Mouse (Mus musculus) colon, adult 2 months (tissue): Measurements from ENCODE around the gene C1ql4. TPM values are rescaled to one million over a fixed set of nuclear protein-coding genes. Genes with fewer than 3 reads are reported as not detected.

ENCODE experiments used
- polyA plus RNA-seq: library from polyadenylated mRNA; depleted of rRNA; stranded (reverse); fragments of >200 nt; gene quantifications from 2 replicates; pipeline ENCODE4 v1.2.3, GENCODE M21; 2012; rRNA removed

Gene C1ql4
- not detected in 2 replicates for polyA plus RNA-seq

DNA sequence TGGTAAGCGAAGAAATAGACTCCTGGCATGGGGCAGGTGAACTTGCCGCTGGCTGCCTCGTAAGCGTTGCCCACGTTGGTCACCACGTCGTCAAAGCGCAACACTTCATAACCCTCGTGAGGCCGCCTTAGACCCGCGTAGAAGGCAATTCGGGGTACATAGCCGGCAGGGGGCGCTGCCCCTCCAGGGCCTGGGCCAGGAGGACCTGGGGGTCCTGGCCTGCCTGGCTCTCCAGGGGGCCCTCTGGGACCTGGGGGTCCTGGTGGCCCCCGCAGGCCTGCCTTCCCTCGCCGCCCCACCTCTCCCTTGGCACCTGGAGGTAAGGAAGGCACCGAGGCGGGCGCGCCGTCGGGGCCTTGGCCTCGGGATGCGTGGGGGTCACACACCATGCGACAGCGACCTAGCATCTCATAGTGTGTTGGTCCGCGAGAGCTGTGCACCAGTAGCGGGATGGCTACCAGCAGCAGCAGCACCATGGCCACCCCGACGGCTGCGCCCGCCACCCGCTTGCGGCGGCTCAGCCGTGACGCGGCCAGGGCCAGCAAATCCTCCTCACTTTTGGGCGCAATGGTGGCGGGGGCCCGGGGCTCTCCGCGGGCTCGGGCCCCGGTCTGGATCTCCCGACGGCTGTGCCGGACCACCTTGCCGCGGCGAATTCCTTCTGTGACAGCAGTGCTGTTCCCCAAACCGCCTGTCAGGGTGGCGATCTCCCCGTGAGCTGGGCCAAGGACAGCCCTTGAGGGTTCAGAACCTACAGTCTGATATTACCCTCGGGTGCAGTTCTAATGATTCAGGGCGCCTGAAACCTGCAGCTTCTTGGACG is at the start of gene C1ql4:
Gene C1ql4 (minus strand): TSS at position 565 of the 823 bp plus-strand sequence.

DNA sequence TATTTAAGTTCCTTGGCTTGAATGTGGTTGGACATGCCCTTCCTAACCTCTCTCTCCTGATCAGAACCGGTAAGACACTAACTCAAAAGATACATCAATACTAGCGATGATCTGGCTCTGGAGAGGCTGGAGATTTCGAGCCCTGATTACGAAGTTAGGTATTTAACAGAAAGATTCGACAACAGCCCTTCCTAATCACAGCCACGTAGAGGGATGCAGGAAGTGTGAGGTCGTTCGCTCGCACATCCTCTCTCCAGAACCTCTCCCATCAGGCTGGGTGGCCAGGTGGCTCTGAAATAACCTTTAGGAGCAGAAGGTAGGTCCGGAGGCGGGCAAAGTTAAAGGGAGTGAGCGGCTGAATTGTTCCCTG is 38.1 kb upstream of the C1ql4 start, which contains the start of gene Spats2:
Gene Spats2 (plus strand): TSS at position 206 of the 370 bp plus-strand sequence.

DNA sequence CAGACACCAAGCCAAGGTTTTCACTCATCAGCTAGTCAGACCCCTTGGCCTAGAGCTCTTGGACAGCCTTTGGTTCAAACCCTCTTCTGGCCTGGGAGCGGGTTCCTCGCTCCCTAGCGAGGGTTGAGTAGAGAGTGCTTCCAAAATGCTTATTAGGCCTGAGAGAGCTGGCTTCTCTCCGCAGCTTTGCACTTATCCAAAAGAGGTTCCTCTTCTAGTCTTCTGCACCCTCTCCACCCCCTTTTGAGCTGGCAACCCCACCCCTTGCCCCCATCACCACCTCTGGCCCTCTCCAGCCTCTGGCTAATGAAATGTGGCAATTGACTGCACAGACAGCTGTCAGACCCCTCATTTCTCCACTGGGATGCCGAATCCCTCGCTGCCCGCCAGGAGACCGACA is 5.3 kb upstream of the C1ql4 start, which contains the start of gene Dnajc22:
Gene Dnajc22 (plus strand): TSS at position 301 of the 400 bp plus-strand sequence.

DNA sequence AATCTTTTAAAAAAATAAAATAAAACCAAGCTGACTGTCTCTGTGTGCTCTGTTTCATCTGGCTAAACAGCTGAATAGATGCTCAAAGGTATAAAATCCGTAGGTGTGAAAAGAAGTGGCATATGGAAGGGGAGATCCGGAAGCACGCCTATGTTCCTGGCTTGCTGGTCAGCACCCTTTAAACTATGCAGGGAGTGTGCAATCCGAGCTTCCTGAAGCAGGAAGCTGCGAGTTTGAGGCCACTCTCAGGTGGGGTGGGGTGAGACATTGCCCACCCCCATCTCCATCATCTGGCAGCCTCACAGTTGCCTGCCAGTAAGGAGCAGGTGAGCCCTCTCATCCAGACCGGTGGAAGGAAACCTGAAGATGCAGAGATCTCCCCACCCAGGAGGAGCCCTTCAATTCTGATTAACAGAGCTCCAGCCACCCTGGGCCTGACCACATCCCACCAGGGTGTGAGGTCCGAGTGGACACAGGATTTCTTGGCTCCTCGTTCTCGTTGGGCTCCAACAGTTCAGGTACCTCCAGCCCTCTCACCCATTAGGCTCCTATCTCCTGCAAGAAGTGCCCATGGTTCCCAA is 13.5 kb downstream of the C1ql4 start, which contains the start of gene Troap:
Gene Troap (plus strand): TSS at position 557 of the 581 bp plus-strand sequence.

DNA sequence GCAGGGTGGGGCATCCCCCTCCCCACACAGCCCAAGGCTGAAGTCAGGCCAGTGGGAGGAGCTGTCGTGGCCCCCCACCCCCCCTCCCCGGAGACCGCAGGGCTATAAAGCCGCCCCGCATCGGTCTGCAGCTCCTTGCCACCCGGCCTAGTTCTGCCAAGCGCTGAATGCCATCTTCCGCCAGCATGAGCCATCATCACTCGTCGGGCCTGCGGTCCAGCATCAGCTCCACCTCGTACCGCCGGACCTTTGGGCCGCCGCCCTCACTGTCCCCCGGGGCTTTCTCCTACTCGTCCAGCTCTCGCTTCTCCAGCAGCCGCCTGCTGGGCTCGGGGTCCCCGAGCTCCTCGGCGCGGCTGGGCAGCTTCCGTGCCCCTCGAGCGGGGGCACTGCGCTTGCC is 32.6 kb downstream of the C1ql4 start, which contains the start of gene Prph:
Gene Prph (plus strand): TSS at position 135 of the 400 bp plus-strand sequence.

Other genes with a start within 250 kb of the C1ql4 start
- 23.9 and 26.7 TPM in 2 replicates for gene Kmt2d, start 216.6 kb downstream of the C1ql4 start, polyA plus RNA-seq
- gene Rhebl1, start 193.3 kb downstream of the C1ql4 start, polyA plus RNA-seq, result 1.9 and 2.1 TPM in 2 replicates
- 0.72 and 0.93 TPM in 2 replicates for gene Dhh, start 189.3 kb downstream of the C1ql4 start, polyA plus RNA-seq
- gene Lmbr1l, start 169.6 kb downstream of the C1ql4 start, polyA plus RNA-seq, result 56.6 and 93.6 TPM in 2 replicates
- 551 and 757 TPM in 2 replicates for gene Tuba1b, start 153.3 kb downstream of the C1ql4 start, polyA plus RNA-seq
- gene Gm49450, start 134.3 kb downstream of the C1ql4 start, polyA plus RNA-seq, result 98.4 and 128 TPM in 2 replicates
- gene Tuba1a, start 134.1 kb downstream of the C1ql4 start, polyA plus RNA-seq, result 192 and 198 TPM in 2 replicates
- gene Tuba1c, start 57.9 kb downstream of the C1ql4 start, polyA plus RNA-seq, result 219 and 270 TPM in 2 replicates
- 17.4 and 17.7 TPM in 2 replicates for gene Prph, start 32.6 kb downstream of the C1ql4 start, polyA plus RNA-seq
- 9.4 and 10.0 TPM in 2 replicates for gene Troap, start 13.2 kb downstream of the C1ql4 start, polyA plus RNA-seq
- 32.4 and 40.8 TPM in 2 replicates for gene Dnajc22, start 5.4 kb upstream of the C1ql4 start, polyA plus RNA-seq
- gene Spats2, start 38.1 kb upstream of the C1ql4 start, polyA plus RNA-seq, result 6.3 and 6.7 TPM in 2 replicates
- 29.5 and 36.7 TPM in 2 replicates for gene Kcnh3, start 137.0 kb upstream of the C1ql4 start, polyA plus RNA-seq
- gene Mcrs1, start 164.1 kb upstream of the C1ql4 start, polyA plus RNA-seq, result 64.5 and 65.2 TPM in 2 replicates
- 41.1 and 42.3 TPM in 2 replicates for gene Prpf40b, start 207.3 kb upstream of the C1ql4 start, polyA plus RNA-seq
- not detected in 2 replicates for gene Fam186b, start 208.1 kb upstream of the C1ql4 start, polyA plus RNA-seq